Mouse (Mus musculus) cerebellum, postnatal 4 days (tissue): ENCODE measurements around the gene Zkscan4.

Source experiments
- DNase-seq, 2 experiments: peaks; one replicate each; pipeline ENCODE4 v3.0.0; 2022; ENCODE audit warnings: low spot score in 2 of 2, mixed read lengths in 1 of 2

Gene Zkscan4

GRCm38 (mm10) chr13:21506221-21506649, 27.5 kb downstream of the Zkscan4 start:
- peak; percentile 36 to 72 for DNase-seq

GRCm38 (mm10) chr13:21530136-21530535, 51.4 kb downstream of the Zkscan4 start:
- no peak for DNase-seq

GRCm38 (mm10) chr13:21530781-21531201, 52.1 kb downstream of the Zkscan4 start, which contains the start of gene Zkscan8:
Gene Zkscan8 (minus strand): TSS chr13:21531120.
- DNase-seq: peak; percentile 69 to 79
